Mouse (Mus musculus) gastrocnemius, postnatal 25 days (tissue): ENCODE results near the gene Ankrd13b. TPM values are rescaled to one million over a fixed set of nuclear protein-coding genes. Genes with fewer than 3 reads are reported as not detected.

ENCODE experiments used
- DNase-seq: peaks from one replicate; pipeline ENCODE4 v3.0.0; 2022
- total RNA-seq, 2 experiments: library from RNA; stranded (reverse); gene quantifications; 1 replicate in 1 of 2; 2 replicates in 1 of 2; pipeline ENCODE4 v1.2.3; 2021

The Ankrd13b gene
- total RNA-seq, 2 experiments from 2014 or later, result 7.4 to 7.8 TPM

DNA sequence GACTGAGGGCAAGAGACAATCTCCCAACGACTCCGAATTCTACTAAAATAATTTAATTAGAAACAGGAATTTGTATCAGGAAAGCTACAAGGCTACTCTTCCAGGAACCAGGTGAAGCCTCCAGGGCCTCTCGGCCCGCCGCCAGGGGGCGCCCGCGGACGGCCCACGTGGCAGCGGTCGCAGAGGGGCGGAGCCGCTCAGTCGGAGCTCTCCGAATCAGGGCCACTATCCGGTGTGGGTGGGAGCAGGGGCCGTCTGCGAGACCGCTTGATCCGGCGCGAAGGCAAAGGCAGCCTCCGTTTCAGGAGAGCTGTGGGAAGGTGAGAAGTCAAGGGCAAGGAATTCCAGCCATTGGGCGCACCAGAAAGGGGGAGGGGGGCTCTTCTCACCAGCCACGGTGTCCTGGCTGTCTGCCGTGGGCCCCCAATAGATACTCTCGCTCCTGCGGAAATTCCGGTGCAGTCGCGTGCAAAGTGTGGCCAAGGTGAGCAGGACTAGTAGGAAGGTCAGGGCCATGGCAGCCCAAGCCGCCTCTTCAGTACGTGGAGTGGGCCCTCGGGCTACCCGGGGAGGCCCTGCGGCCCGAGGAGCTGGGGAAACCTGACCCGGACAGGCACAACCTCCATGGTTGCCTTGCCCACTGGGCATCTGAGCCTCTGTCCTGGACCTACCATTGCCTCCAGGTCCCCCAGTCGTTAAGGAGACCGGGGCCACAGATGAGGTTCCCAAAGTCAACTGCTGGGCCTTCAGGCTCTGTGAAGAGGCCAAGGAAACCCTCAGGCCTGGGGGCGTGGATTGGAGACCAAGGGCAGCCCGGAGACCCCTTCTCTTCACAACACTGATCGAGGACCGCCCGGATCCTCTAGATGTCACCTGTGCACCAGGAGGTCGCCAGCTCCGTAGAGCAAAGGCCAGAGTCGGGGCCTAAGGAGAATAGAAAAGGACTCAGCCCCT is 18.9 kb upstream of the Ankrd13b start:
- DNase-seq, result peak; percentile 77

DNA sequence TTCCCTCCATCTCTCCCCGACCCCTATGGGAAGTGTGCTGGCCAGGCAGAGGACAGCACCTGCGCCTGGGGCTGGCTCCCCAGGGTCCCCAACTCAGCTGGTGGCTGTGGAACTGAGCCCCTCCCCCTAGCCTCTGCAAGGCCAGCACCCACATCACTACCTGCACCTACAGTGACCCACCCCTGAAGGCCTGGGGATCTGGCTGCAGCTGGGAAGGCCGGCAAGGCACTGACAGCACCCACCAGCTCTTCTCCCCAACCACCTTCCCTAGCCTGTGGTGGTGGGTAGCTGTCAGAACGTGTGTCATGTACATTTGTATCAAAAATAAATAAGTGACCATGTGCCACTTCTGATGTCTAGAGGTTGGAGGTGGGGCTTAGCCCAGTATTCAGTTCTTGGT is 17.9 kb upstream of the Ankrd13b start:
- peak; percentile 9 for DNase-seq

- DNase-seq, result no peak
Observed at GRCm38 (mm10) chr11:77506941-77507340, 17.5 kb upstream of the Ankrd13b start.

DNA sequence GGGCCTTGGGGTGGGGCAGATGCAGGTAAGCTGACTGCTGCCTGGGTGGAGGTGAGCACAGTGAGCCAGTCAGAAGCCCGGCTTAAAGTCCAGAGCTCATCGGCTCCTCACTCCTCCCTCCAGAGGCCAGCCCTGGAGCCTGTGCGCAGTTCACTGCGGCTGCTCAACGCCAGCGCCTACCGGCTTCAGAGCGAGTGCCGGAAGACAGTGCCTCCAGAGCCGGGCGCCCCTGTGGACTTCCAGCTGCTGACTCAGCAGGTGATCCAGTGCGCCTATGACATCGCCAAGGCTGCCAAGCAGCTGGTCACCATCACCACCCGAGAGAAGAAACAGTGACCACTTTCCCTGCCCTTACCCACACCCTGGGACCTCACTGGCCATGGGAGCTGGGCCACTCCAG is 16.8 kb upstream of the Ankrd13b start:
- DNase-seq, result peak; percentile 16

DNA sequence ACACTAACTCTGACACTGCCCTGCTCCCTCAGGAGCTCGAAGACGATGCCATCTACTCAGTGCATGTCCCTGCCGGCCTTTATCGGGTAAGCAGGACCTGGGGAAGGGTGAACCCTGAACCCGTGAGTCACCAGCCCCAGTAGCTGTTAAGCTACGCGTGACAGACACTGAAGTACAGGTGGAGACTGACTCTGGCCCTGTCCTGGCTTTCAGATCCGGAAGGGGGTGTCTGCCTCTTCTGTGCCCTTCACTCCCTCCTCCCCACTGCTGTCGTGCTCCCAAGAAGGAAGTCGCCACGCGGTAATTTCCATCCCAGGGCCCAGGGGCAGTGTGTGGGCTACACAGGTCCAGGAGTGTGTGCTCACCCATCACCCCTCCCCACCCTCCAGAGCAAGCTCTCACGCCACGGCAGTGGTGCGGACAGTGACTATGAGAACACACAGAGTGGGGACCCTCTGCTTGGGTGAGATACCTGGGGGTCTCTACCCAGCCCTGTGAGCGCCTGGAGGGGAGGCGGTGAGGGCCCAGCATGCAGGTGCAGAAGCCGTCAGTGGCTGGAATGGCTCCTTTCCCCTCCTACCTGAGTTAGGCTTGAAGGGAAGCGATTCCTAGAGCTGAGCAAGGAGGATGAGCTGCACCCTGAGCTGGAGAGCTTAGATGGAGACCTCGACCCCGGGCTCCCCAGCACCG is 16.0 kb upstream of the Ankrd13b start:
- DNase-seq, result no peak

DNA sequence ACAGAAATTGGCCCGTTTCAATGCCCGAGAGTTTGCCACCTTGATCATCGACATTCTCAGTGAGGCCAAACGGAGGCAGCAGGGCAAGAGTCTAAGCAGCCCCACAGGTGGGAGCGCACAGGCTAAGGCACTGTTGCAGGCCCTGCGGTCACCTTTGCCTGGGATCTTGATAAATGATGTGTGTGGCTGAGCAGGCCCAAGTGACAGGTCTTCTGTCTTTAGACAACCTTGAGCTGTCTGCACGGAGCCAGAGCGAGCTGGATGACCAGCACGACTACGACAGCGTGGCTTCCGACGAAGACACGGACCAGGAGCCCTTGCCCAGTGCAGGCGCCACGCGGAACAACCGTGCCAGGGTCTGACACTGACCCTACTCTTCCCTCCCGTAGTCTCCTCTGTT is 14.9 kb upstream of the Ankrd13b start:
- DNase-seq, result no peak

DNA sequence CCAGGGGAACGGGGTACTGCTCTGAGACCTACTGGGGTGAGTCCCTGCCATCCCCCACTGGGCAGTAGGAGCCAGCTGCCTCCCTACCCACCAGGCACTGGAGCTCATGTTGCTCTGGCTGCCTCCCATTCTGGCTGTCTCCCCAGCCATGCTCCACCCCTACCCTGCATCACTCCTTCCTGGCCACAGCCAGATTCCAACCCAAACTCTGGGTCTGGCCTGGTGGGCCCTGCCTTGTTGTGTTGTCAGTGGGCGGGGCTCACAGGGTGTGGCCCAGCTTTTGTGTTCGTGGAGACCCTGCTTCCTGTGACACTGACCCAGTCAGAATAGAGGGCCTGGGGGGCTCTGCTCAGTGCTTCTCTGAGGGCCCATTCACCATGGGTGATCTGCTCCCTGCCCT is 14.0 kb upstream of the Ankrd13b start:
- DNase-seq, result peak; percentile 76

DNA sequence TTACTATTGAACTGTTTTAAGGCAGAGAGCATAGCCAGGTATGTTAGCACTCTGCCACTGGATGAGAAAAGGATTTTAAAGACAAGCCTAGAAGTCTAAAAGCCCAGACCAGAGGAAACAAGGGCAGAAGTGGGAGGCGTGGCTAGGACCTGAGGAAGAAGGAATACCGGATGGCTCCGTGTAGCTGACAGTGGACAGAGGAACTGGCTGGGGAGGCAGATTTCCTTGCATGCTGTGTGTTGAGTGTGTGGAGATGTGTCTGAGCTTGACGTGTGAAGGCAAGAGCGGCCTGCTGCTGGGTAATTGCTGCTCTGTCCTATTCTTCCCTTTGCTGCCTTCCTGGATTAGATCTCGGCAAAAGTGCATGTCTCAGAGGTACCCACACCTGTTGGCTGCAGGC is 13.0 kb upstream of the Ankrd13b start:
- no peak for DNase-seq

- no peak for DNase-seq
Observed at GRCm38 (mm10) chr11:77501971-77502370, 12.5 kb upstream of the Ankrd13b start.

DNA sequence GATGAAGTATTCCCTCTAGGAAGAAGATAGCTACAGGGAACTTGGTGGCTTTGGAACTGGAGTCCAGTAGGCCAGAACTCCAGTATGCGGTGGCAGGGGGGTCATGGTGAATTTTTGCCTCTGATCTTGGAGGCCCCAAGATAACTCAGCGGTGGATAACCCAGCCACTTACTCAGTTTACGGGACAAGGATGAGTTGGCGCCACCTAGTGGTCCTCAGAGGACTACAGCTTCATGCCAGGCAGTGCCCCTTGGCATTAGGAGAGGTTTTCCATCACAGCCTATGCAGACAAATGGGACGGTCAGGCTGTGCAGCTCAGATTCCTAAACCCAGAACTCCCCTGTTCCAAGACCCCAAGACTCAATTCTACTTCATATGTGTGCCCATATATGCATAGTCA is 11.9 kb upstream of the Ankrd13b start:
- DNase-seq, result peak; percentile 69

GRCm38 (mm10) chr11:77500361-77501325 is 11.2 kb upstream of the Ankrd13b start:
- DNase-seq, result no peak

GRCm38 (mm10) chr11:77499354-77499753 is 9.9 kb upstream of the Ankrd13b start:
- DNase-seq, result peak; percentile 25

DNA sequence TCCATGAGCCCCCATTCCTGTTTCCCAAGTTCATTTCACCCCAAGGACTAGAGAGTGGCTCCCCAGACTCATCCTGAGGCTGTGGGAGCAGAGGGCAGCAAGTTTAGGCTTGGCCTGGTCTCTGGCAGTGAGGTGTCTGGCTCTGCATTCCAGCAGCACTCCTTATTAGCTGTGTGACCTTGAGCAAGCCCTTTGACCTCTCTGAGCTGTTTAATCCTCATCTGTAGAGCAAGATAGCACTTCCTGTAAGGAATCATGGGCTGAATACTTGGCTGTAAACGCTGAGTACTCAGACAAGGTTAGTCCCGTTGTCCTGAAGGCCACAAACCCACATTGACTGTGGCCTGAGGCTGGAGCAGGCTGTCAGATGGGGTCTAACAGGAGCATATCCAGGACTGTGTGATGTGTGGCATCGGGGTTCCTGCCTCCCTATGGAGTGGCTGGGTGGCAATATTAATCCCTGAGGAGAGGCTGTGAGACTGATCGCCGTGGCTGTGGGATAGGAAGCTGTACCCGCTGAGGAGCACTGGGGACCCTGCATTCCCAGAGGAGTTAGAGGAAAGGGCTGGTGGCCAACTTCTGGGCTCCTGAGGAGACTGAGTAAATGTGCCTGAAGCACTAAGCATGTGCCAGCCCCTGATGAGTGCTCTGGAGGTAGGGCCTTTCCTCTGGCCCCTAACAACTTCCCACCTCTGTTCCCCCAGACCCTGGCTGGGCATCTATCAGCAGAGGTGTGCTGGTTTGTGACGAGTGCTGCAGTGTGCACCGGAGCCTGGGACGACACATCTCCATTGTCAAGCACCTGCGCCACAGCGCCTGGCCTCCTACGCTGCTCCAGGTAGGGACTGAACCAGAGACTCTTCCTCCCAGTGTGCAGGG is 9.0 kb upstream of the Ankrd13b start:
- no peak for DNase-seq

DNA sequence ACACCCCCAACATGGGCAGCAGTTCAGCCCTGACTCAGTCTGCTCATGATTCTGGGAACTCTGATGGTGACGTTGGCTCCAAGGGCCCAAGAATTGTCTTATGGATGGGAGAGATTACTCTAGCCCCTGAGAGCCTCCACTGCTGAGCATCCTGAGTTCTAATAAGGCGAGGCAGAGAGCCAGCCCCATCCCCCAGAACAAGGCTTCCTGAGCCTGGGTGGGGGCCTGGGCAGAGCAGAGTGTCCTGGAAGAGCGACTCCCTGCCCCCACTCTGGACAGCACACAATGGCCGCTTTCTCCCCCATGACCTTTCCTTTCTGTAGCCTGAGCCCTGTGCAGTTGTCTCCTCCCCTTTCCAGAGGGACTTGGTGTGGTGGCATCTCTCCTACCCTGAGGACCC is 8.4 kb upstream of the Ankrd13b start:
- DNase-seq, result peak; percentile 30

GRCm38 (mm10) chr11:77497341-77497756 is 7.9 kb upstream of the Ankrd13b start:
- DNase-seq, result peak; percentile 76

DNA sequence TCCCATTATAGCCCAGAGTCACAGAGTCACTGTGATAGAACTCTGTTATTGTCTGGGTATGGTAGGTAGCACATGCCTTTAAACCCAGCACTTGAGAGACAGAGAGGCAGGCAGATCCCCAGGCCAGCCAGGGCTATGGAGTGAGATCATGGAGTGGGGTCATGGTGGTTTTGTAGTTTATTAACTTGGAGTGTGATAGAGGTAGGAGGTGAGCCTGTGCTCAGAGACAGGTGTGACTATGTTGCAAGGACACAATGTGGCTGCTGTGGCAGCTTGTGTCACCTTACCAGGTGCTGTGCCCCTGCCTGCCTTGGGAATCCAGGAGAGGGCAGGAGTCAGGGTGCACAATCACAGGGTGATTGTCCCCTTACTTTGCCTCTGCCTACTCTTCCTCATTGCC is 6.0 kb upstream of the Ankrd13b start:
- no peak for DNase-seq

DNA sequence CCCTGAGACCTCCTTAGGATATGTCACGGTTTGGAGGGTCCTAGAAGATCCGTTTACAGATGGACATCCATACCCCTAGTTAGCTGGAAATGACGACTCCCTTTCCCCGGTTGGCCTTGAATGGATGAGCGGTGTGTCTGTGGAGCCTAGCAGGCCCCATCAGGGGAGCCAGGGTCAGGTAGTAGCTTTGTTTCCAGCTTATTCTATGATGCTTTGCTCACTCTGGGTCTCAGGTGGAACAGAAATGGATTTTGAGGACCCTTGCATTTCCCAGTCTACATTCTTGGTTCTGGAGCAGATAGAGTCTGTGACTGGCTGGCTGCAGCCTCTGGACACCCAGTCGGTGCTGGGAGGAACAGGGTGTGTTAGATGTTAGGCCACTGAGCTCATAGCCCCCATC is 5.3 kb upstream of the Ankrd13b start:
- DNase-seq, result no peak

GRCm38 (mm10) chr11:77494344-77494676 is 4.8 kb upstream of the Ankrd13b start:
- no peak for DNase-seq

GRCm38 (mm10) chr11:77493512-77494343 is 4.2 kb upstream of the Ankrd13b start, which contains the start of gene Git1:
Gene Git1, plus strand, starts transcription at chr11:77493562.
- DNase-seq, result peak; percentile 60

- DNase-seq, result peak; percentile 97
Observed at GRCm38 (mm10) chr11:77492911-77493332, 3.4 kb upstream of the Ankrd13b start.
